Mouse (Mus musculus) heart, embryonic 11.5 days (tissue): Measurements from ENCODE around the gene Lsg1. TPM values are rescaled to one million over a fixed set of nuclear protein-coding genes. Genes with fewer than 3 reads are reported as not detected.

ENCODE experiments used
- ATAC-seq: fragments of 200-750 bp; cut with Nextera tagmentation; replicated peaks from 2 replicates; pipeline ENCODE4 v1.8.0; 2017; ENCODE audit warnings: moderate library complexity; ENCODE audit not compliant: insufficient number of reproducible peaks, low FRiP score, low TSS enrichment
- H3K27ac ChIP-seq: fragments of 300-500 bp; sonication (generic); 2 replicates; pipeline ENCODE4 v1.5.1; 2014; ENCODE audit warnings: mild to moderate bottlenecking, low read depth, low read length
- H3K27me3 ChIP-seq: fragments of 300-500 bp; sonication (generic); 2 replicates; pipeline ENCODE4 v1.6.1; 2014; ENCODE audit warnings: mild to moderate bottlenecking, low read length, mixed read lengths; ENCODE audit not compliant: control insufficient read depth, insufficient read depth
- H3K36me3 ChIP-seq: fragments of 300-500 bp; sonication (generic); 2 replicates; pipeline ENCODE4 v1.6.1; 2014; ENCODE audit warnings: mild to moderate bottlenecking, low read length, moderate library complexity, mixed read lengths; ENCODE audit not compliant: control insufficient read depth, insufficient read depth
- H3K4me1 ChIP-seq: fragments of 300-500 bp; sonication (generic); 2 replicates; pipeline ENCODE4 v1.6.1; 2014; ENCODE audit warnings: low read length; ENCODE audit not compliant: control insufficient read depth, insufficient read depth
- H3K4me2 ChIP-seq: fragments of 300-500 bp; sonication (generic); 2 replicates; pipeline ENCODE4 v1.6.1; 2014; ENCODE audit warnings: mild to moderate bottlenecking, moderate library complexity
- H3K4me3 ChIP-seq: fragments of 300-500 bp; sonication (generic); 2 replicates; pipeline ENCODE4 v1.5.1; 2014; ENCODE audit warnings: low read depth, low read length
- H3K9ac ChIP-seq: fragments of 300-500 bp; sonication (generic); 2 replicates; pipeline ENCODE4 v1.6.1; 2014; ENCODE audit warnings: mild to moderate bottlenecking, low read depth, low read length, moderate library complexity
- H3K9me3 ChIP-seq: fragments of 300-500 bp; sonication (generic); replicated peaks from 2 replicates; pipeline ENCODE4 v1.6.1; 2016; ENCODE audit warnings: low read length; ENCODE audit not compliant: control insufficient read depth
- WGBS: fragments of 180-500 bp; shearing (Covaris S2); extraction: QIAGEN DNeasy Blood & Tissue Kit; methylation state at CpG from one replicate; pipeline ENCODE4 v1.1.7; 2014; ENCODE audit not compliant: insufficient replicate concordance; 5-methylcytosine and 5-hydroxymethylcytosine counted together
- polyA plus RNA-seq: library from polyadenylated mRNA; unstranded; fragments of >200 nt; fragmentation: Nextera tagmentation; extraction: Ambion mirVana; gene quantifications from 2 replicates; pipeline ENCODE4 v1.2.1, GENCODE M21; 2014

The Lsg1 gene
- polyA plus RNA-seq, 1 experiment from 2014 or later, result 47.8 TPM

DNA sequence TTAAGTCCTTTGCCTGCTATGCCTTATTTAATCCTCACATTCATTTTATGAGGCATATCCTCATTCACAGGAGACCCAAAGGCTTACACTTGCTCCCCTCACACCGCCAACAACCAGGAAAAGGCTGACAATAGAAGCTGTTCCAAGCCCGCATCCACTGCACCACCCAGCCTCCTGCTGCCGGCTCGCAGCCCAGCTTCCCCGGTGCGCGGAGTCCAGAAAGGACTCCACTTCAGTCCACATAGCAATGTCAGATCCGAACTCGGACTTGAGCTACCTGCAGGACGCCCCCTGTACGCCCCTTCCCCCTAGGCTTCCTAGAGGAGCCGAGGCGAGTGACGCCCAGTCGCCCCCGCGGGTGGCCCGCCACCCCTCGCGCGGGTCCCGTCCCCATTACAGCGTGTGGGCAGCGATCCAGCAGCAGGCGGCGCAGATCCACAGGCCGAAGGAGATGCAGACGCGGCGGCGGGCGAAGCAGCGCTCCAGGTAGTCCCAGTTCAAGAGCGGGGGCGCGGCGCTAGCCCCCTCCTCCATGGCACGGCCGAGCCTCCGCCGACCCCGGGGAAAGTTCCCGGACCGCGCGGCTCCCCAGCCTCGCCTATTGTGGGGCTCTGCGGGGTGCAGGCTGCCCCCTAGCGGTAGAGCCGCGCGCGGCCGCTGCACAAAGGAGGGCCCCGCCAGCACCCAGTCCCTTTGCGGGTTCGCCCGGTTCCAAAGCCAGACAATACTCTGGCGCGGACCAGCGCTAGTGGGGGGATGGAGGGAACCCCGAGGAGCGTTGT, 37.2 kb downstream of the Lsg1 start:
- Histone ChIP-seq H3K4me3 (peak overlapping the region; percentile 83), H3K9me3 (no peaks in the 10 kb centered on the region), H3K4me1 (peaks cover 17% of the 10 kb centered on the region), H3K27me3 (no peaks in the 10 kb centered on the region), H3K36me3 (peaks cover 8% of the 10 kb centered on the region), H3K4me2 (peak overlapping the region; percentile 82), H3K9ac (peak overlapping the region; percentile 95), H3K27ac (peak overlapping the region; percentile 59)
- peak; percentile 65 for ATAC-seq
- under 1% methylated on average over 62 of the region's 63 CpGs for WGBS

DNA sequence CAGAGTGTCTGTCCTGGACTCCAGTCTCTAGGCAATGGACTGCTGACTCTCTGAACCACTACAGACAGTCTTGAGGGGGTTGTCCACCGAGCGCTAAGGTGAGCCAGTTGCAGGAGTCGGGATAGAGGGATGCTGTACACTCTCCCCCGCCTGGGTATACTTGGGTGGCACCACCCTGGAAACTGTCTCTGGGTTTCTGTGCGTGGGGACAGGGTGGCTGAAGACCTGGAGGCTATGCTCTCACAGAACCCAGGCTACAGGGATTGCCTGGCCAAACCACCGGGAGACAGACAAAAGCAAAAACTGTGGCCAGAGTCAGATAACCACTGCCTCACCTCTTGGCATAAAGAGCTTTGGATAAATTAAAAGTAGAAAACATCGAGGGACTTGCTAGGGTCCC, 37.9 kb downstream of the Lsg1 start:
- Histone ChIP-seq H3K9me3 (no peaks in the 10 kb centered on the region), H3K36me3 (peaks cover 8% of the 10 kb centered on the region)

DNA sequence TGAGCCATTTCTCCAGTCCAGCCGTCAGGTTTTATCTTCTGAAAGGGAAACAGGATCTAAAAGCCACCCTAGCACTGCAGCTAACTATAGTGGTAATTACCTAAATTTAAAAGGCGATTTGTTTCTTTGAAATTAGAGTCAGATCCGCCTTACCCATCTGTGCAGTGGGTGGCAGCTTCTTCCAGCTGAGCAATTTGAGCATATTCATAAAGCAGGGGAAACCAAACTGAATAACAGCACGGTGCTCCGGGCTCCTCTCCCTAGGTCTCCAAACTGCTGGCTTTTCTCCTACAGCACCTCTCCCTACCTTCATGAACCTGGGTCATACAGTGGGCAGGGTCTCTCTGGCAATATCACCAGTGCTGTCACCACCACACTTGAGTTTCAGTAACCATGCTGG, 39.1 kb downstream of the Lsg1 start:
- Histone ChIP-seq H3K4me2 (no peak overlapping the region), H3K9me3 (no peaks in the 10 kb centered on the region), H3K4me1 (peaks cover 17% of the 10 kb centered on the region), H3K36me3 (peaks cover 11% of the 10 kb centered on the region), H3K9ac (no peak overlapping the region), H3K27me3 (no peaks in the 10 kb centered on the region), H3K4me3 (no peak overlapping the region), H3K27ac (no peak overlapping the region)
- ATAC-seq, result no peak
- WGBS, result 75% methylated on average over 5 of the region's 5 CpGs

More for the DNA sequence above, 37.9 kb downstream of the Lsg1 start:
- 85% methylated on average over 7 of the region's 7 CpGs for WGBS
- Histone ChIP-seq H3K27me3 (no peaks in the 10 kb centered on the region), H3K4me1 (peaks cover 17% of the 10 kb centered on the region), H3K4me3 (peak overlapping the region; percentile 83), H3K9ac (peak overlapping the region; percentile 16; the same call in 1 of the 2 replicates), H3K4me2 (peak overlapping the region; percentile 82), H3K27ac (no peak overlapping the region)
- ATAC-seq, result no peak

DNA sequence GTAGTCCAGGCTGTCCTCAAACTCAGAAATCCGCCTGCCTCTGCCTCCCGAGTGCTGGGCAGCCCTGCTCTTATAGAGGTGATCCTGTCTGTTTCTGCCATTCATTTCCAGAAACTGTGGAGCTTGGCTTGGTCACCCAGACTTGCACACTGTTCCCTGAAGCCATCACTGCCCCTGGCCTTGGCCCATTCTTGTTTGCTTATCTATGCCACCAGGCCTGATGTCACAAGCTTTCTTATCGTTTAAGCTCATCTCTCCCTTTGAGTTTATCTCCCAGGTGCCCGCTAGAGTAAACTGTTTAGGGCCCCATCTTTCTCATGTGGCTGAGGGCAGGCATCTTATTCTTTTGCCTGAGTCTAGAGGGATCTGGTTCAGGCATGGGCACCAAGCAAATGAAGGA, 42.7 kb downstream of the Lsg1 start:
- Histone ChIP-seq H3K4me1 (peaks cover 13% of the 10 kb centered on the region), H3K9ac (no peak overlapping the region), H3K4me2 (no peak overlapping the region), H3K9me3 (no peaks in the 10 kb centered on the region), H3K36me3 (peaks cover 13% of the 10 kb centered on the region), H3K27me3 (no peaks in the 10 kb centered on the region), H3K27ac (no peak overlapping the region), H3K4me3 (no peak overlapping the region)
- WGBS, result 69% methylated on average over 4 of the region's 4 CpGs
- no peak for ATAC-seq

DNA sequence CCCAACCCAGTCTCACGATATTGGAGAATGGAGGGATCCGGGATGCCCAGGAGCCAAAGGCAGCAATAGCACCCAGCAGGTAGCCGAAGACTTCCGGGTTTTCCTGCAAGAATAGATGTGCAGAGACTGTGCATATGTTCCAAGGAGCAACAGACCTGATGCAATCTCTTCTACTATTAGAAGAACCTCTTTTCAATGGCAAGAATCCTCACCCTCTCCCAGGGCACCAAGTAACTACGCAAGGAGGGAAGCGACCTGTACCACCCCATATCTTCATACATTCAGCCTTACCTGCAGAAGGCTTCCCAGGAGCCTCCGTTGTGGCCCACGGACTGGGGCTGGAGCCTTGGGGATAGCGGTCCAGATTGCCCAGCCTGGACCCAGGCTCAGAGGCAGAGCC, 44.0 kb downstream of the Lsg1 start:
- H3K27ac ChIP-seq, result no peak overlapping the region
- 83% methylated on average over 9 of the region's 9 CpGs for WGBS
- no peak overlapping the region for H3K4me2 ChIP-seq
- H3K9me3 ChIP-seq, result no peaks in the 10 kb centered on the region
- peaks cover 8% of the 10 kb centered on the region for H3K4me1 ChIP-seq
- peaks cover 13% of the 10 kb centered on the region for H3K36me3 ChIP-seq
- no peaks in the 10 kb centered on the region for H3K27me3 ChIP-seq
- ATAC-seq, result no peak
- H3K9ac ChIP-seq, result no peak overlapping the region
- H3K4me3 ChIP-seq, result no peak overlapping the region

DNA sequence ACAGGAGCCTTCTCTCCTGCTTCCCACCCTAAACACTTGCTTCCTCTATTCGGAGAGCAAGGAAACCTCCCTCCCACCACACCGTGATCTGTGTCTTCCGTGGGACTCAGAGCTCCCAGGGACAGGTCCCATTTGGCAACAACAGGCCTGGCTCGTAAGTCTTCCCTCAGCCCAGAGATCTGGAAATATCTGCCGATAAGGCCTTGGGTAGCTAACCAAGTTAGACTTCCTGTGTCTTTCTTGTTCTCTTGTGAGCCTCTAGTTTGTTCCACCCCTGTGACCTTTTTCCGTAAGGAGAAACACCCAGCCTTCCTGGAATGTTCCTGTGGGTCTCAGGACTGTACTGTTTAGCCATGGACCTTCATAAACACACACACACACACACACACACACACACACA, 44.6 kb downstream of the Lsg1 start:
- 54% methylated on average over 6 of the region's 6 CpGs for WGBS
- H3K4me1 ChIP-seq, result peaks cover 8% of the 10 kb centered on the region
- H3K4me3 ChIP-seq, result no peak overlapping the region
- no peak for ATAC-seq
- peaks cover 13% of the 10 kb centered on the region for H3K36me3 ChIP-seq
- no peaks in the 10 kb centered on the region for H3K9me3 ChIP-seq
- H3K4me2 ChIP-seq, result no peak overlapping the region
- H3K27me3 ChIP-seq, result no peaks in the 10 kb centered on the region
- H3K9ac ChIP-seq, result no peak overlapping the region
- no peak overlapping the region for H3K27ac ChIP-seq

DNA sequence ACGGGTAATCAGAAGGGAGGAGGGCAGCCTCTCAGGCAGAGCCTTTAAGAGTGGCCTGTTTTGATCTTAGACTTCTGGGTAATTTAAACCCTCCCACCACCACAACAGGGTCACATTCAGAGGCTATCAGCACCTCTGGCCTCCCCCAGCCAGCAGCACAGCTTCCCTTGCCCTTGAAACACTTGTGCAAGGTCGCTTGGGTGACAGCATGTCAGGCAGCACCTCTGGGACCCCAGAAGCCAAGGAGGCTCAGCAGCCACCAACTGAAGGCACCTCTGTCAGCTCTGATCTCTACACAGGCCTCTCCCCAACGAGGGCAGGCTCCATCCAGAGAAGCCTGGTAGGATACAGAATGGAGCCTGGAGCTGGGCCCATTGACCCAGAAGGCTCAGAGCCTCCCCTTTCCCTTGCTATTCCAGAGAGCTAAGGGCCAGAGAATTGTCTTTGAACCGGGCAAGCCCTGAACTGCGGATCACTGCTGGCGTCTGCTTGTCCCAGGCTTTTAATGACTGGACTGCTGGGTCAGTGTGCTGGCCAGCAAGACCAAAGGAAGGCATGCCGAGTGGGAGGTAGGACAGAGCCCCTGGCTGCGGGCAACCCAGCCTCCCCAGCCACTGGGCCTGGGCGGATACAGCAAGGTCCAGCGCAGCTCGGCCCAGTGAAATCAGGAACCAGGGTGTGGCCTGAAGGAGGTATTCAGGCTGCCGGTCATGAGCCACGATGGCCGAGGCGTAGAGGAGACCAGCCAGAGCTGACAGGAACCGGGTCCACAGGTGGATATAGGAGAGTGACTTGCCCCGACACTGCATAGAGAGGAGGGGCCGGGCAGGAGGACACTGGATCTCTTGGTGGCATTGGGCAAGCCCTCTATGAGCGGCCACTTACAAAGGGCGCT, 47.0 kb downstream of the Lsg1 start:
- H3K4me1 ChIP-seq, result peaks cover 17% of the 10 kb centered on the region
- H3K4me3 ChIP-seq, result peak overlapping the region; percentile 18
- ATAC-seq, result peak; percentile 56
- peak overlapping the region; percentile 64 for H3K9ac ChIP-seq
- no peaks in the 10 kb centered on the region for H3K27me3 ChIP-seq
- WGBS, result 48% methylated on average over 20 of the region's 20 CpGs
- H3K9me3 ChIP-seq, result no peaks in the 10 kb centered on the region
- peak overlapping the region; percentile 53 for H3K4me2 ChIP-seq
- H3K27ac ChIP-seq, result peak overlapping the region; percentile 95
- peaks cover 4% of the 10 kb centered on the region; the same call in 1 of the 2 replicates for H3K36me3 ChIP-seq

DNA sequence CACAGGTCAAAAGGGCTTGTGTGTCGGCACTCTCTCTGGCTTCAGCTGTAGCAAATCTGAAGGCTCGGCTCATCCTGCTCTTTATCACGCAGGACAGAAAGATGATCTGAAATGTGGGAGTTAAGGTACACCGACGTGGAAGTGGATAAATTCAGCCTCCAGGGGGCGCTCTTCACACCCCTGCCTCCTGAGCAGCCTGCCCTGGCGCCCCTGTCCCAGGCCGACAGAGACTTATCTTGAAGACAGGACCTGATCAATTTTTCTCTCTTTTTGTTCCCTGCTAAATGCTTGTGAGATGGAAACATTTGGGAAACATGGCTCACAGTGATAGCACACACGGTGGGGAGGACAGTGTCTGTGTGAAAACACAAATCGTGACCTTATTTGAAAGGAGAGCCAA, 48.0 kb downstream of the Lsg1 start:
- Histone ChIP-seq H3K9ac (no peak overlapping the region), H3K27me3 (no peaks in the 10 kb centered on the region), H3K27ac (peak overlapping the region; percentile 95), H3K4me1 (peaks cover 20% of the 10 kb centered on the region), H3K4me2 (no peak overlapping the region), H3K36me3 (peaks cover 4% of the 10 kb centered on the region; the same call in 1 of the 2 replicates), H3K4me3 (no peak overlapping the region), H3K9me3 (no peaks in the 10 kb centered on the region)
- no peak for ATAC-seq
- WGBS, result 22% methylated on average over 10 of the region's 10 CpGs
